Mouse (Mus musculus) embryonic facial prominence, embryonic 13.5 days (tissue): ENCODE measurements around the gene Gpc6. TPM values are rescaled to one million over a fixed set of nuclear protein-coding genes. Genes with fewer than 3 reads are reported as not detected.

Experiments used
- ATAC-seq: fragments of 200-750 bp; cut with Nextera tagmentation; 2 replicates; pipeline ENCODE4 v1.8.0; 2017; ENCODE audit warnings: low read depth; ENCODE audit not compliant: insufficient number of reproducible peaks, insufficient read depth, low FRiP score, low TSS enrichment
- H3K27ac ChIP-seq: fragments of 300-500 bp; sonication (generic); 2 replicates; pipeline ENCODE4 v1.5.1; 2015; ENCODE audit warnings: moderate library complexity, mild to moderate bottlenecking, inconsistent platforms
- H3K27me3 ChIP-seq: fragments of 300-500 bp; sonication (generic); 2 replicates; pipeline ENCODE4 v1.6.1; 2015; ENCODE audit warnings: mild to moderate bottlenecking, inconsistent platforms
- H3K36me3 ChIP-seq: fragments of 300-500 bp; sonication (generic); 2 replicates; pipeline ENCODE4 v1.6.1; 2015; ENCODE audit warnings: mild to moderate bottlenecking, inconsistent platforms
- H3K4me1 ChIP-seq: fragments of 300-500 bp; sonication (generic); 2 replicates; pipeline ENCODE4 v1.6.1; 2015; ENCODE audit warnings: inconsistent platforms
- H3K4me2 ChIP-seq: fragments of 300-500 bp; sonication (generic); 2 replicates; pipeline ENCODE4 v1.6.1; 2015; ENCODE audit warnings: moderate library complexity, mild to moderate bottlenecking, inconsistent platforms
- H3K4me3 ChIP-seq: fragments of 300-500 bp; sonication (generic); 2 replicates; pipeline ENCODE4 v1.5.1; 2015; ENCODE audit warnings: mild to moderate bottlenecking, inconsistent platforms
- H3K9ac ChIP-seq: fragments of 300-500 bp; sonication (generic); 2 replicates; pipeline ENCODE4 v1.6.1; 2015; ENCODE audit warnings: mild to moderate bottlenecking, inconsistent platforms
- H3K9me3 ChIP-seq: fragments of 300-500 bp; sonication (generic); 2 replicates; pipeline ENCODE4 v1.6.1; 2016; ENCODE audit warnings: inconsistent platforms
- WGBS: fragments of 180-500 bp; shearing (Covaris S2); methylation state at CpG from one replicate; pipeline ENCODE4 v1.1.7; 2015; ENCODE audit warnings: mixed read lengths; 5-methylcytosine and 5-hydroxymethylcytosine counted together
- polyA plus RNA-seq: library from polyadenylated mRNA; unstranded; fragments of >200 nt; fragmentation: Nextera tagmentation; extraction: Ambion mirVana; gene quantifications from 2 replicates; pipeline ENCODE4 v1.2.1, GENCODE M21; 2015

The Gpc6 gene
- polyA plus RNA-seq, 1 experiment from 2014 or later = 57.7 TPM

GRCm38 (mm10) chr14:117981532-117981931 lies 1056.4 kb downstream of the Gpc6 start:
- H3K9ac ChIP-seq = no peak overlapping the region
- 0 out of 2 replicates have a peak, but pooled peaks cover 4% of the 10 kb centered on the region for H3K9me3 ChIP-seq
- no peaks in the 10 kb centered on the region for H3K4me1 ChIP-seq
- H3K27ac ChIP-seq = no peak overlapping the region
- no peak overlapping the region for H3K4me3 ChIP-seq
- no peak for ATAC-seq
- H3K36me3 ChIP-seq = no peaks in the 10 kb centered on the region
- no peaks in the 10 kb centered on the region for H3K27me3 ChIP-seq
- H3K4me2 ChIP-seq = no peak overlapping the region
- 94% methylated on average over 10 of the region's 10 CpGs for WGBS

- Histone ChIP-seq H3K4me3 (no peak overlapping the region), H3K27ac (no peak overlapping the region), H3K9me3 (no peaks in the 10 kb centered on the region), H3K4me1 (no peaks in the 10 kb centered on the region), H3K27me3 (no peaks in the 10 kb centered on the region), H3K36me3 (no peaks in the 10 kb centered on the region), H3K9ac (no peak overlapping the region), H3K4me2 (no peak overlapping the region)
- WGBS = 87% methylated on average over 10 of the region's 10 CpGs
- ATAC-seq = no peak
These were observed 1063.3 kb downstream of the Gpc6 start for GRCm38 (mm10) chr14:117988444-117988843.

- Histone ChIP-seq H3K4me1 (no peaks in the 10 kb centered on the region), H3K9me3 (no peaks in the 10 kb centered on the region), H3K4me3 (no peak overlapping the region), H3K27me3 (no peaks in the 10 kb centered on the region), H3K27ac (no peak overlapping the region), H3K36me3 (no peaks in the 10 kb centered on the region), H3K9ac (no peak overlapping the region), H3K4me2 (no peak overlapping the region)
- WGBS = 79% methylated on average over 8 of the region's 8 CpGs
- ATAC-seq = no peak
These were observed 1065.1 kb downstream of the Gpc6 start for GRCm38 (mm10) chr14:117990203-117990602.

- H3K36me3 ChIP-seq = no peaks in the 10 kb centered on the region
- no peak overlapping the region for H3K4me3 ChIP-seq
- H3K9ac ChIP-seq = no peak overlapping the region
- no peak overlapping the region for H3K4me2 ChIP-seq
- WGBS = 78% methylated on average over 8 of the region's 8 CpGs
- H3K27me3 ChIP-seq = no peaks in the 10 kb centered on the region
- no peaks in the 10 kb centered on the region for H3K9me3 ChIP-seq
- no peak for ATAC-seq
- no peak overlapping the region for H3K27ac ChIP-seq
- H3K4me1 ChIP-seq = no peaks in the 10 kb centered on the region
These were observed 1067.6 kb downstream of the Gpc6 start for GRCm38 (mm10) chr14:117992600-117993256.

GRCm38 (mm10) chr14:117993845-117994244 lies 1068.7 kb downstream of the Gpc6 start:
- H3K27me3 ChIP-seq = no peaks in the 10 kb centered on the region
- no peak overlapping the region for H3K4me2 ChIP-seq
- no peak for ATAC-seq
- no peaks in the 10 kb centered on the region for H3K4me1 ChIP-seq
- H3K9me3 ChIP-seq = no peaks in the 10 kb centered on the region
- no peaks in the 10 kb centered on the region for H3K36me3 ChIP-seq
- 88% methylated on average over 6 of the region's 6 CpGs for WGBS
- H3K4me3 ChIP-seq = no peak overlapping the region
- H3K27ac ChIP-seq = no peak overlapping the region
- no peak overlapping the region for H3K9ac ChIP-seq

- H3K4me1 ChIP-seq = peaks cover 11% of the 10 kb centered on the region; the same call in 1 of the 2 replicates
- no peak overlapping the region for H3K4me2 ChIP-seq
- no peak overlapping the region for H3K4me3 ChIP-seq
- 89% methylated on average over 10 of the region's 10 CpGs for WGBS
- H3K27me3 ChIP-seq = peaks cover 30% of the 10 kb centered on the region
- no peak for ATAC-seq
- H3K9me3 ChIP-seq = no peaks in the 10 kb centered on the region
- H3K36me3 ChIP-seq = no peaks in the 10 kb centered on the region
- H3K27ac ChIP-seq = no peak overlapping the region
- H3K9ac ChIP-seq = no peak overlapping the region
These were observed 1079.3 kb downstream of the Gpc6 start for GRCm38 (mm10) chr14:118004434-118004833.

GRCm38 (mm10) chr14:118005697-118006096 lies 1080.6 kb downstream of the Gpc6 start:
- H3K27me3 ChIP-seq = peaks cover 25% of the 10 kb centered on the region
- 18% methylated on average over 5 of the region's 5 CpGs for WGBS
- H3K4me3 ChIP-seq = no peak overlapping the region
- ATAC-seq = no peak
- H3K4me2 ChIP-seq = no peak overlapping the region
- no peak overlapping the region for H3K9ac ChIP-seq
- peaks cover 11% of the 10 kb centered on the region; the same call in 1 of the 2 replicates for H3K4me1 ChIP-seq
- no peaks in the 10 kb centered on the region for H3K36me3 ChIP-seq
- H3K27ac ChIP-seq = no peak overlapping the region
- no peaks in the 10 kb centered on the region for H3K9me3 ChIP-seq

- Histone ChIP-seq H3K4me3 (no peak overlapping the region), H3K4me2 (no peak overlapping the region), H3K36me3 (no peaks in the 10 kb centered on the region), H3K9me3 (no peaks in the 10 kb centered on the region), H3K9ac (no peak overlapping the region), H3K27ac (no peak overlapping the region), H3K4me1 (no peaks in the 10 kb centered on the region), H3K27me3 (no peaks in the 10 kb centered on the region)
- WGBS = 81% methylated on average over 9 of the region's 9 CpGs
- ATAC-seq = no peak
These were observed 1084.4 kb downstream of the Gpc6 start for GRCm38 (mm10) chr14:118009541-118009940.

- H3K9ac ChIP-seq = no peak overlapping the region
- H3K27ac ChIP-seq = no peak overlapping the region
- no peak overlapping the region for H3K4me2 ChIP-seq
- WGBS = 69% methylated on average over 8 of the region's 8 CpGs
- ATAC-seq = no peak
- no peaks in the 10 kb centered on the region for H3K36me3 ChIP-seq
- H3K4me3 ChIP-seq = no peak overlapping the region
- H3K9me3 ChIP-seq = no peaks in the 10 kb centered on the region
- H3K27me3 ChIP-seq = no peaks in the 10 kb centered on the region
- H3K4me1 ChIP-seq = peaks cover 9% of the 10 kb centered on the region
These were observed 1088.1 kb downstream of the Gpc6 start for GRCm38 (mm10) chr14:118013237-118013636.

GRCm38 (mm10) chr14:118019314-118019713 lies 1094.2 kb downstream of the Gpc6 start:
- Histone ChIP-seq H3K9ac (no peak overlapping the region), H3K9me3 (no peaks in the 10 kb centered on the region), H3K4me1 (peaks cover 9% of the 10 kb centered on the region), H3K4me2 (no peak overlapping the region), H3K4me3 (no peak overlapping the region), H3K27ac (no peak overlapping the region), H3K27me3 (no peaks in the 10 kb centered on the region), H3K36me3 (no peaks in the 10 kb centered on the region)
- no peak for ATAC-seq
- WGBS = 76% methylated on average over 5 of the region's 5 CpGs

- 77% methylated on average over 10 of the region's 10 CpGs for WGBS
These were observed 1096.9 kb downstream of the Gpc6 start for GRCm38 (mm10) chr14:118021867-118022543.

More at GRCm38 (mm10) chr14:118021867-118022543, 1096.9 kb downstream of the Gpc6 start:
- no peak for ATAC-seq
- H3K27ac ChIP-seq = no peak overlapping the region
- H3K4me2 ChIP-seq = no peak overlapping the region
- no peaks in the 10 kb centered on the region for H3K4me1 ChIP-seq
- H3K9ac ChIP-seq = no peak overlapping the region
- no peaks in the 10 kb centered on the region for H3K36me3 ChIP-seq
- H3K9me3 ChIP-seq = no peaks in the 10 kb centered on the region
- H3K27me3 ChIP-seq = no peaks in the 10 kb centered on the region
- H3K4me3 ChIP-seq = no peak overlapping the region
